Mouse (Mus musculus) retina, adult 2 months (tissue): ENCODE results near the gene Cmtm4.

Source experiments
- DNase-seq: peaks from one replicate; pipeline ENCODE4 v3.0.0-alpha.2; 2012; ENCODE audit warnings: low read depth, low spot score

Cmtm4 gene

DNA sequence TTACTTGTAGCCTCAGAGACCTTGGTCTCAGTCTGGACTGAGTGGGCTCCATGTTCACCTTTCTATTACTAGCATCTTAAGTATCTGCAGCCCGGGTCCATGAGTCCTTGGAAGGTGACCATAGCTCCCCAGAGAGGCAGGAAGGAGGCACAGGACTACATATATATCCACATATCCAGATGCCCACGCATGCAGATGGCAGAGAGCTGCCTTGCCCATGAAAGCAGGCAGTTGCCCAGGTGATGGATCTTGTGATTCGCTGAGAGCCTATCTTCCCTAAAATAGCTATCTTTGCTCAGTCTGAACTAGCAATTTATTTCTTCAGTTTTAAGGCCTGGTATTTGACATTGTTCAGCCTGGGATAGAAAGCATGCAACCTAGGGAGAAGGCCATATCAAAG is 15.9 kb upstream of the Cmtm4 start:
- DNase-seq, result no peak

GRCm38 (mm10) chr8:104410628-104411273 is 15.1 kb upstream of the Cmtm4 start:
- no peak for DNase-seq

- DNase-seq, result no peak
Observed at GRCm38 (mm10) chr8:104408328-104409110, 12.9 kb upstream of the Cmtm4 start.

DNA sequence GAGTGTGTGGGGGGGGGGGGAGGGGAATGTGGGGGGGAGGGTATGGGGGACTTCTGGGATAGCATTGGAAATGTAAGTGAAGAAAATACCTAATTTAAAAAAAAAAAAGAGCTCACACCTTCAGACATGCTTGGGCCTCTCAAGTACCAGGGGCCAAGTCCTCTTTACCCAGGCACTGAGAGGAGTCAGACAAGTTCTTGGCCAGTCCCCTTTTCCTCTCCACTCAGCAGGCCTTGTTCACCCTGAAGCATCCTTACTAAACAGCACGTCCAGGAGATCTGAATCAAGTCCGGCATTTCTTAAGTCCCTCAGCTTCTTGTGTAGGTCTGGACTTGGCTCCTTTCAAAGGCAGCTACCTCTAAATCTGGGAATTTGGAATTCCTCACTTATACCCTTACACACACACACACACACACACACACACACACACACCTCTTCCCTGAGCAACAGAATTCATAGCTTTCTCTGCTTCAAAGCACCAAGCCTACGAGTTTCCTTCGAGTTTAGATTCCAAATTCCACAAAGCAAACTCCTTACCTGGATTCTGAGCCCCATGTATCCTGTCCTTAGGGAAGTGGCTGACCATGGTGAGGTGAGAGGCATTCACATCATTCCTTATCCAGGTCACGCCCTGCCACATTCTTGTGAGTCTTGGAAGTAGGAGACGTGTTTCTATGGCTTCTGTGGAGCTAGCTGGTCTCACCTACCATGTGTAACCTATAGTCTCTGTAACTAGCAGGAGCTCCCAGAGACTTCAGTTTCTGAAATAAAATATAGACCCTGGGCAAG is 10.9 kb upstream of the Cmtm4 start:
- DNase-seq, result no peak

DNA sequence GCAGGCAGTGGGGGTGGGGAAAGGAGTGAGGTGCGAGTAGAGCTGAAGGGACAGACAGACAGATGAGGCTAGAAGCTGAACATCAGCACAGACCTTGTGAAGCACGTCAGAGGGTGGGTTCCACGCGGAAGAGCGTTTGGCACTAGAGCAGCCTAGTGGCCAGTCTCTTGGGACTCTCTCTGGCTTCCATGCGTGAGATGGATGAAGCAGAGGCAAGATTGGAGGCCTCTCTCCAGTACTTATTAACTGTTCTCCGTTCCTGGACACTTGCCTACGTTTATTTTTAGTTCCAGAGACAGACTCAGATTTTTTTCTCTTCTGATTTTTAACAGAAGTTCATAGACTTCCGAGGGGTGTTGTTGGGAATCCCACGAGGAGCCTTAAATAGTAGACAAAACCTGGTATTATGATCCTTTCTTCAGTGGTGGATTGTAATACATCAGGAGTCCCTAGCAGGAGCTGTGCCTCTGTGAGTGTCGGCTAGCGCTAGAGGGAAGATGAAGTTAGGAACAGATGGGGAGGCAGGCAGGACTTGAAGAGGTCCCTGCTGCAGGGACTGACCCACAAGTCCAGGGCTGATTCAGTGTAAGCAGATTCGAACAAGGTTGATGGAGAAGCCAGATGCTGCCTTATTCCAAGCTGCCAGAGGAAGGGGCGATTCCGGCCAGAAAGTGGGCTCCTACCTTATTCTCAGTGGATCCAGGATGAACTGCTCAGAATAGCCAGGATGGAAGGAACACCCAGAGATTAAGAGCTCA is 10.0 kb upstream of the Cmtm4 start:
- no peak for DNase-seq

- no peak for DNase-seq
Observed at GRCm38 (mm10) chr8:104403596-104403995, 8.0 kb upstream of the Cmtm4 start.

- no peak for DNase-seq
Observed at GRCm38 (mm10) chr8:104394801-104395702, 555 bp downstream of the Cmtm4 start.

GRCm38 (mm10) chr8:104393767-104394166 is 1.8 kb downstream of the Cmtm4 start:
- DNase-seq, result no peak

DNA sequence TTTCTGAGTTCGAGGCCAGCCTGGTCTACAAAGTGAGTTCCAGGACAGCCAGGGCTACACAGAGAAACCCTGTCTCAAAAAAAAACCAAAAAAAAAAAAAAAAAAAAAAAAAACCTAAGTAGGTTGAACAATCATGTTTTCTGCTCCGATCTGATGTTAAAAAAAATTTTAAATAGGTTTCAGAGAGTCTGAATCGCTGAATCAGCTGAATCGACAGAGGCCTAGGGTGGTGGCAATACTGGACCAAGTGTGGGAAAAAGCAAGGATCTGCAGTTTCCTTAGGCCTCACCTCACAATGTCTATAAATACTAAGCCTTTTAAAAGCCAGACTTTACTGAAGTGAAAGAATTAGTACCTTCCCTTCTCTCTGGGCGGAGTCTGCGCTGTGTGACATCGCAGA is 2.5 kb downstream of the Cmtm4 start:
- no peak for DNase-seq

- no peak for DNase-seq
Observed at GRCm38 (mm10) chr8:104390245-104390644, 5.4 kb downstream of the Cmtm4 start.

GRCm38 (mm10) chr8:104387980-104388379 is 7.6 kb downstream of the Cmtm4 start:
- DNase-seq, result no peak

- no peak for DNase-seq
Observed at GRCm38 (mm10) chr8:104387501-104387900, 8.1 kb downstream of the Cmtm4 start.

DNA sequence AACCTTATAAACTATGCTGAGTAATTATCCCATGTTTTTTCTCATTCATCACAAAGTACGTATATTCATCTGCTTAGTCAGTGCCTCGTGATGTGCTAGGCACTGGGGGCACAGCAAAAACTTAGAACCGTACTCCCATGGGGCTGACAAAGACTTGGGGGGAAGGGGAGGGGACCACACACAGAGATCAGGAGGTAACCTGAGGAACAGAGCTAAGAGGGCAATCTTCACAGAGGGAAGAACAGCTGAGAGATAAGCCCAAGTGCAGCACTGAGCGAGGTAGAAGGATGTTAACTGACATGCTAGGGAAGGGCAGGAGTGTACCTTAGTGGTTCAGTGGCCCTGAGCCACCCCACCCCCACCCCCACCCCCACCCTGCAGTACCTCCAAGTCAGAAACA is 8.9 kb downstream of the Cmtm4 start:
- no peak for DNase-seq

- DNase-seq, result no peak
Observed at GRCm38 (mm10) chr8:104383977-104384376, 11.6 kb downstream of the Cmtm4 start.

DNA sequence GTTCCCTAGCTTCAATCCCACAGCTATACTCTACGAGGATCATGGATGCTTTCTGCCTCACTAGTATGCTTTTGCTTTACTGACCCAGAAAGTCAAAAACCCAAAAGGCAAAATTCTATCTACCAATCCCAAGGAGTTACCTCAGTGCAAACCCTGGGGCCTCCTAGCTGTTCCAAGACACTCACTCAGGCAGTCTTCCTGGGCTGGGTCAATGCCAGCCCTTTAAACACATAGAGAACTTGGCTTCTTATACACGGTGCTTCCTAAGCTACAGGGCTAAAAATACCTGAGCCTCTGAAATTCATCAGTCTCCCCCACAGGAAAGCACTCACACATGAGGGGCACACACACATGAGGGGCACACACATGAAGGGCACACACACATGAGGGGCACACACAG is 12.3 kb downstream of the Cmtm4 start:
- no peak for DNase-seq

DNA sequence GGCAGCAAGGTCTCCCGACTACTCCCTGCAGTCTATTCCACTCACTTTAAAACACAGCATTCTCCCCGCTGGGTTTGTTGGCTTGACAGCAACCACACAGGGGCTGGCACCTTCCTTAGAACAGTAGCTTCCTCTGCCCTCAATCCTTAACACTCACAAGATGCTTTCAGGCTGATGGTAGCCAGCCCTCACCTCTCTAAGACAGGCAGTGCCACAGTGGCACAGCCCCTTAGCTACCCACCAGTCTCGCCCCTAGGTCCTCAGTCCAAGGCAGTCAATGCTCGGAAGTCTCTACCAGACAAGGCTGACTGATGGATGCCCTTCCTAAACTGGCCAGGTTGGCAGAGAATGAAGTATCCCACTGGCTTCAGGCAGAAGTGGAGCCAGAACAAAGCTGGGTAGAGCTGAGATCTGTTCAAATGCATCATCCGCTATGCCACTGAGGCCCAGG is 14.6 kb downstream of the Cmtm4 start:
- DNase-seq, result no peak

DNA sequence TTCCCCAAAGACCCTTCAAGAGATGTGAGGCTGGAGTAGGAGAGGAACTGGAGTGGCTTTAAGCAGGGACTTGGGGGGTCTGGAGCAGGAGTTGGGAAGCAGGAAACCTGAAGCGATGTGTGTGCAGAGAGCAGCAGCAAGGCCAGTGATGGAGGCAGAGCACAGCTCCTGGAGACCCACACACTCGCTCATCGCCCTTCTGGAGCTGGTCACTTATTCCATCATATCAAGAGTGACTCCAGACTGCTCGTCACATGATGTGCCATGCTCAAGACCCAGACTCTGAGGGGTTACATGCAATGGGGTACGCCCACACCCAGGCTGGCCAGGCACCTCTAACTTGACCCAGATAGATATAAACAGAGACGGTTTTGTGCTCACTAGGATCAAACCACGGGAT is 15.3 kb downstream of the Cmtm4 start:
- no peak for DNase-seq

DNA sequence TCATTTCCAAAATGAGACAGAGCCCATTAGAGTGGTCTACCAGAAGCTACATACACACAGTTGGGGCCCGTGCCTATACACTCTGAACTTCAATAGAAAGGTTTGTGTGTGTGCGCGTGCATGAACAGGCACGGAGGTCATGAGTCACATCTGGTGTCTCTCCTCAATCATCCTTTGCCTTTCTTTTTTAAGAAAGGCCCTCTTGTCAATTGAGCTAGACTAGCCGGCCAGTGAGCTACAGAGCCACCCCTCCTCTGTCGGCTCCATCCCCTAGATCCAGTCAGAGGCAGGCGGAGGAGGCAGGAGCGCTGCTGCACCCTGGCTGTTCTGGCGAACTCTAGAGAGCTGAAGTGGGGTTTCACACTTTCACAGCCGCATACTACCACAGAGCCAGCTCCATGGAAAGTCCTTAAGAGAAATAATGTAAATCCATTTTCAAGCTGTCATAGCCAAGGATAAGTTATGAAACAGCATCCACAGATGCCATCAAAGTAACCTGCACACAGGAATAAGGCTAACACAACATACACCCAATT is 16.2 kb downstream of the Cmtm4 start:
- DNase-seq, result no peak

DNA sequence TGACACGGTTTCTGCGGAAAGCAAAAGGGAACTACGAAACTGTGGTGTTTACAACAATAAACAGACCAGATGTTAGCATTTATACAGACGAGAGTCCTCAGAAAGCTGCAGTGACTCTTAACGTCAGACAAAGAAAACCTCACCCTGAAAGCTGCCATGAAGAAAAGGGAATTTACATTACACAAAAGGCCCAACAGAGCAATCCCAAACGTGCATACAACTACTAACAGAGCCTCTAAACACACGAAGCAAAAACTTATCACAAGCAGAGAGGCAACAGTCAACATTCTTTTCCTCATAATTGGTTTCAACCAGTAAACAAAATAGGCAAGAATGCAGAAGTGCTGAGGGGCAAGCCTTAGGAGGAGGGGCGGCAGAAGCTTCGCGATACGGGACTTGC is 18.9 kb downstream of the Cmtm4 start:
- no peak for DNase-seq

DNA sequence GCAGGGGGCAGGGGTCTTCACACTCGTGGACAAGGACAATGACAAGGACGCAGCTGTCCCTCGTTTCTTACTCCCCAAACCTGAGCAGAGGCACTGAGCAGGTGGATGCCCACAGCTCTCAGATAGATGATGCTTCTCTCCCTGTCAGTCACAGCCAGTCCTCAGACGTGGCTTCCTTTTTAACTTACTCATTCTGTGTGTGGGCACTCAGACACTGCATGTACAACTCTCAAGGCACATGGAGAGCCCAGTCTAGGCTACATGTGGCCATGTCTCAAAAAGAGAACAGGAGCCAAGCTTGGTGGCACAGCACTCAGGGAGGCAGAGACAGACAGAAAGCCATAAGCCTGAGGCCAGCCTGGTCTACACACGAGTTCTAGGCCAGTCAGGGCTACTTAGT is 19.6 kb downstream of the Cmtm4 start:
- no peak for DNase-seq
